Mouse (Mus musculus) bone marrow, adult 2 months (tissue): ENCODE results near the gene Sipa1l3. TPM values are rescaled to one million over a fixed set of nuclear protein-coding genes. Genes with fewer than 3 reads are reported as not detected.

ENCODE experiments used
- H3K27ac ChIP-seq: fragments of 200-500 bp; 2 replicates; pipeline ENCODE4 v1.5.1; 2012; ENCODE audit warnings: low read depth, mild to moderate bottlenecking, control low read depth, inconsistent platforms, low read length; ENCODE audit not compliant: control insufficient read depth, poor library complexity, insufficient read depth
- H3K4me1 ChIP-seq: fragments of 200-500 bp; 2 replicates; pipeline ENCODE4 v1.6.1; 2011; ENCODE audit warnings: low read length; ENCODE audit not compliant: control insufficient read depth, insufficient read depth
- H3K4me3 ChIP-seq: fragments of 200-500 bp; replicated peaks from 2 replicates; pipeline ENCODE3; 2011; ENCODE audit warnings: mild to moderate bottlenecking, low read depth, low read length, control low read depth; ENCODE audit not compliant: control insufficient read depth
- CTCF ChIP-seq: fragments of 200-500 bp; IDR thresholded peaks from 2 replicates; pipeline ENCODE4 v1.5.1; 2011; ENCODE audit warnings: low read length, control low read depth; ENCODE audit not compliant: control insufficient read depth, insufficient read depth
- POLR2A ChIP-seq: fragments of 200-500 bp; IDR thresholded peaks from 2 replicates; pipeline ENCODE4 v1.6.1; 2011; ENCODE audit warnings: low read depth, mild to moderate bottlenecking, control low read depth, low read length, borderline replicate concordance; ENCODE audit not compliant: control insufficient read depth
- WGBS: fragments of 180-500 bp; shearing (Covaris S2); methylation state at CpG from one replicate; pipeline ENCODE4 v1.1.7; 2018; 5-methylcytosine and 5-hydroxymethylcytosine counted together
- polyA plus RNA-seq: library from polyadenylated mRNA; stranded (reverse); fragments of >200 nt; gene quantifications from 2 replicates; pipeline ENCODE4 v1.2.4, GENCODE M21; 2011; ENCODE audit warnings: low replicate concordance; ENCODE audit not compliant: missing spikeins, insufficient read depth, insufficient read length

The Sipa1l3 gene
- polyA plus RNA-seq, 1 experiment, result 16.8 TPM

- Histone ChIP-seq H3K4me3 (no peak overlapping the region), H3K4me1 (no peaks in the 10 kb centered on the region), H3K27ac (no peak overlapping the region)
- TF ChIP-seq POLR2A (no peak), CTCF (no peak)
- 67% methylated on average over 18 of the region's 18 CpGs for WGBS
Measured at GRCm38 (mm10) chr7:29452991-29453741, 65.3 kb downstream of the Sipa1l3 start.

GRCm38 (mm10) chr7:29452381-29452780 is 66.1 kb downstream of the Sipa1l3 start:
- Histone ChIP-seq H3K4me1 (no peaks in the 10 kb centered on the region), H3K4me3 (no peak overlapping the region), H3K27ac (no peak overlapping the region)
- TF ChIP-seq POLR2A (no peak), CTCF (no peak)
- 81% methylated on average over 6 of the region's 6 CpGs for WGBS

GRCm38 (mm10) chr7:29450175-29450574 is 68.3 kb downstream of the Sipa1l3 start:
- H3K4me3 ChIP-seq, result no peak overlapping the region
- no peaks in the 10 kb centered on the region for H3K4me1 ChIP-seq
- TF ChIP-seq CTCF, result no peak
- H3K27ac ChIP-seq, result no peak overlapping the region
- 76% methylated on average over 5 of the region's 5 CpGs for WGBS

- no peak overlapping the region for H3K4me3 ChIP-seq
- no peaks in the 10 kb centered on the region for H3K4me1 ChIP-seq
- 78% methylated on average over 6 of the region's 6 CpGs for WGBS
- no peak overlapping the region for H3K27ac ChIP-seq
- TF ChIP-seq POLR2A (no peak), CTCF (no peak)
Measured at GRCm38 (mm10) chr7:29448830-29449229, 69.6 kb downstream of the Sipa1l3 start.

GRCm38 (mm10) chr7:29447147-29447829 is 71.2 kb downstream of the Sipa1l3 start:
- Histone ChIP-seq H3K4me1 (no peaks in the 10 kb centered on the region), H3K27ac (no peak overlapping the region), H3K4me3 (no peak overlapping the region)
- TF ChIP-seq POLR2A (no peak), CTCF (no peak)
- WGBS, result 31% methylated on average over 11 of the region's 11 CpGs

GRCm38 (mm10) chr7:29446156-29446555 is 72.3 kb downstream of the Sipa1l3 start:
- Histone ChIP-seq H3K4me1 (no peaks in the 10 kb centered on the region), H3K27ac (no peak overlapping the region), H3K4me3 (no peak overlapping the region)
- 70% methylated on average over 4 of the region's 4 CpGs for WGBS
- no peak for TF ChIP-seq POLR2A
- TF ChIP-seq CTCF, result no peak

GRCm38 (mm10) chr7:29444527-29444926 is 73.9 kb downstream of the Sipa1l3 start:
- TF ChIP-seq CTCF (no peak), POLR2A (no peak)
- H3K4me1 ChIP-seq, result no peaks in the 10 kb centered on the region
- no peak overlapping the region for H3K27ac ChIP-seq
- H3K4me3 ChIP-seq, result no peak overlapping the region
- WGBS, result 88% methylated on average over 5 of the region's 5 CpGs

GRCm38 (mm10) chr7:29444070-29444469 is 74.4 kb downstream of the Sipa1l3 start:
- 74% methylated on average over 2 of the region's 2 CpGs for WGBS
- no peak overlapping the region for H3K4me3 ChIP-seq
- TF ChIP-seq CTCF (no peak), POLR2A (no peak)
- H3K27ac ChIP-seq, result no peak overlapping the region
- H3K4me1 ChIP-seq, result no peaks in the 10 kb centered on the region

GRCm38 (mm10) chr7:29441793-29442192 is 76.6 kb downstream of the Sipa1l3 start:
- H3K4me3 ChIP-seq, result no peak overlapping the region
- no peaks in the 10 kb centered on the region for H3K4me1 ChIP-seq
- WGBS, result 67% methylated on average over 9 of the region's 9 CpGs
- TF ChIP-seq CTCF (no peak), POLR2A (no peak)
- no peak overlapping the region for H3K27ac ChIP-seq
